Mouse (Mus musculus) layer of hippocampus, postnatal 10 days (tissue): ENCODE results near the gene Plxdc1. TPM values are rescaled to one million over a fixed set of nuclear protein-coding genes. Genes with fewer than 3 reads are reported as not detected.
A peak's percentile ranks its signal among the peaks of the same experiment; 100 is the strongest.
"Not testable (repeated sequence)": the region's sequence is repeated elsewhere in the genome, so short reads cannot be mapped to it uniquely, and the experiment has no call there.

Source experiments
- DNase-seq, 2 experiments: peaks; one replicate each; pipeline ENCODE4 v3.0.0; 2021; ENCODE audit warnings: low spot score in 2 of 2
- total RNA-seq, 2 experiments: library from RNA; stranded (reverse); gene quantifications; 2 replicates each; pipeline ENCODE4 v1.2.3; 2021

Gene Plxdc1
- total RNA-seq, 2 experiments from 2014 or later = 6.8 to 7.1 TPM

GRCm38 (mm10) chr11:97956905-97957560 is 29.2 kb downstream of the Plxdc1 start:
- peak; percentile 40 to 56 for DNase-seq

DNA sequence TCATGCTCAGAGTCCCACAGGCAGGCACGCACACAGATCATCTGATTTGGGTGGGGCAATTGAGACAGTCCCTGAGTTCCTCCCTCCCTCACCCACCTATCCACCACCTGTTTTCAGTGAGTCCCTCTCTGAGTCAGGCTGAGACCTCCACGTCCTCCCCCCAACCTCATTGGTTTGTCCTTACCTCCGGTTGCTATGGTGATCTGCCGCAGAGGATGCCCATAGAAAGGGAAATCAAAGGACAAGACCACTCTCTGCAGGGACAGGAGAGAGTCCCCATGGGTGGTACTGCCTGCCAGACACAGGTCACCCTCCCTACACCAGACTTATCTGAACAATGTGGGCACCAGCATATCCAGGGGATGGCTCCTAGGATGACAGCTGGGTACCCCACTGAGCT is 30.3 kb downstream of the Plxdc1 start:
- no peak for DNase-seq

DNA sequence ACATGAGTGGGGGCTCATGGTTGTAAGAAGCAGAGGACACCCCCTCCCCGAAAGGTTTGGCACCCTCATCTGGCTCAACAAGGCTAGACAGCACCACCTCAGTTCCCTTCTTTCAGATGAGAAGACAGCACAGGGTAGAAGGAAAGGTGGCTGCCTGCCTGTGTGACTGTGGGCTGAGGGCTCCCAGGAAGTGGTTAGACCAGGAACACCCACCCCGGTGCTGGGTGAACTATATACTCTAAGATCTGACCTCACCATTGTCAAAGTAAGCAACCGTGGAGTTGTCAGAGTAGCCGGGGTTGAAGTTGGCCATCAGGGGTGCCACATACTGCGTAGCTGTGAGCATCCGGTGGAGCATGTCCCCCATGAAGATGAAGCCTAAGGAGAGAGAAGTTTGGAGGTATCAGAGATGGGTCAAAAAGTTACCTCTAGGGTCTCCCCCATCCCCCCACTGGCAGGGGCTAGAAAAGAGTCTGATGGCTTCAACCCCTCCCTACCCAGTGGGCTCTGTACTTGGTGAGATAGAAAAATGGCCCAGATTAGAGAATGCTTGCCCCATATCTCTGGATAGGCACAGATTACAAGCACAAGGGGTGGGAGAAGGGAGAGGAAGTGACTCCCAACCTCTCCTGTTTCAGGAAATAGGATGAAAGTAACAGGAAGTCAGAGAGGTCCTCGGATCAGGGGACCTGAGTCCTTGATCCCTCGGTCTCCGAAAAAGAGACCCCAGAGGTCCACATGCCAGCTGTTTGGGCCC is 30.9 kb downstream of the Plxdc1 start:
- no peak for DNase-seq

DNA sequence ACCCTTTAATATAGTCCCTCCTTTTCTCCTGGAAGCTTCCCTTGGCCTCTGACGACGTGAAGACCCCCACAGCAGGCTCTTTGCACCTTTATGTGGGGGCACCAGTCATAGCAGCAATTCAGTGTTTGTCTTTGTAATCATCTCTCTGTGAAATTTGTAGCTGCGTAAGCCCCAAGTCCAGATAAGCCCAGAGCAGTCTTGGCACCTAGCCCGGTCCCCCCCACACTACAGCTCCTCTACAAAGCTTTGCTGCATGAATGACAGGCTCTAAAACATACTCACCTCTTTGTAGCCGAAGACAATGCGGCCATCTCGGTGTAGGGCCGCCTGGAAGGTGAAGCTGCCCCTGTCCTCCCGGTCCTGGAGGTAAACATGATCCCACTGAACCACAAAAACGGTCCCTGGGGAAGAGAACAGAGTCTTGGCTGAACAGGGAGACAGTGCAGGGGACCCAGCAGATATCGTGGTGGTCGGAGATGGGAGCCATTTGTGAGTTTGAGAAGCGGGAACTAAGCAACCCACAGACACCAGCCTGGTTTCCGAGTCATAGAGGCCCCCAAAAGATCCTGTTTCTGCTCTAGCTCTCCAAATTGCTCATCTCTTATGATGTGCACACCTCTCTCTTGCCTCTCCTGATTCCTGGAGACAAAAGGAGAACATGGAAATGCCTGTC is 31.6 kb downstream of the Plxdc1 start:
- DNase-seq = no peak

DNA sequence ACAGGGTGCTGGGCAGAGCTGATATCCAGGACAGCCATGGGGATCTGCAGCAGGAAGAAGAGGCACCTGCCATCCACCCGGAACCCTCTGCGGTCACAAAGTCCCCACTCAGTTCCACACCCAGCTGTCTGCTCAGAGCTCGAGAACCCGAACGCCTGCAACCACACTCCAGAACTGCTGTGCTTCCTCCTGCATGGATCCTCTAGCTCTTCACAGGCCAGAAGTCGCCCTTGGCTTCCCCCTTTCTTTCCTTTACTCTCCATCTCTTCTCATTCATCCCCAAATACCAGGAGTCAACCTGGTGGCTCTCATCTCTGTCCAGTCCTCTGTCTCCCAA is 32.3 kb downstream of the Plxdc1 start:
- no peak for DNase-seq

DNA sequence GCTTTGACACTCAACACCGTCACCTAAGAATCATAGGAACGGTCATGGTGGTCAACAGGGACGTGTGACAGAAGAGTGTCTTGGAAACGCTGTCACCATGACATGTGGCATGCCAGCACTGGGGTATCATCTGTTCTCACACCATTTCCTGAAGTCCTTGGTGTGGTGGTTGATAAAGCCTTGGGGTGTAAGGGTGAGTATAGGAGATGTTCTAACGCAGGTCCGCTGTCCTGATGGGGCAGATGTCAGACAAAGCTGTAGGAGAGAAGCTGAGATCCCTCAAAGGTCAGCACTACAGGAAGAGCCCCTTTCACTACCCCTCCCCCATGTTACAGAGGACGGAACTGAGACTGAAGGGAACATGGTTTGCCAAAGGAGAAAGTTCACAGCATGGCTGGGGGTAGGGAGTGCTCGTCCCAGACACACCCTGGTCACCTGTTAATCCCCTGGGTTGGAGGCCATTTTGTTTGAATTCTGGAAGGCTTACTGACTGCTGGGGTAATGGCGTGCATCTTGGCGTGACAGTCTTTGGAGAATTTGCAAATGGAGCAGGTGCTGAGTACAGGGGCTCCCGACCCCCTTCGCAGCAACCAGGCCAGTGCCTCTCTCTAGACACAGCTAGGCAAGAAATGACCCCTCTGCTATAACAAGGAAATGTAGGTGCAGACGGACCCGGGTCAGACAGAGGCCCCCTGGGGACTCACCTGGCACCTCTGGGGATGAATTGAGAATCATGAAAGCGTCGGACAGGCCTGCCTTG is 32.9 kb downstream of the Plxdc1 start:
- no peak for DNase-seq

DNA sequence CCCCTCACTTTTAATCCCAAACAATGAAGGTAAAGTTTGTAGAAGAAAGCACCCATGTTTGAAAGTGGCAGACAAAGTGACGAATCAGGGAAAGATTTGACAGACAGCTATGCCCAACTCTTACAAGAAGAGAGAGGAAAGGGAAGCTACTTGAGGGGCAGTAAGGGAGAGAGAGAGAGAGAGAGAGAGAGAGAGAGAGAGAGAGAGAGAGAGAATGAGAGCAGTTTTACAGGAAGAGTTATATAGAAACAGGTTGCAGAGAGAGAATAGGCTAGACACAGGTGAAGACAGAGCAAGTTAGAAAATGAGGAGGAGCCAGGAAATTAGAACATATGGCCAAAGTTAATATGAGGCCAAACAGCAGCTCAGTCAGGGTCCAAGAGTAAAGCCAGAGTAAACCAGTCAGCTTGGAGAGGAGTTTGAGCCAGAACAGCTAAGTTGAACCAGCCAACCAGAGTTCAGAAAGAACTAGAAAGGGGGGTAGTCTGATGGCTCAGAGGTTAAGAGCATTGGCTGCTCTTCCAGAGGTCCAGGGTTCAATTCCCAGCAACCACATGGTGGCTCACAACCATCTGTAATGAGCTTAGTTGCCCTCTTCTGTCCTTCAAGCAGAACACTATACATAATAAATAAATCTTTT is 33.8 kb downstream of the Plxdc1 start:
- no peak for DNase-seq

DNA sequence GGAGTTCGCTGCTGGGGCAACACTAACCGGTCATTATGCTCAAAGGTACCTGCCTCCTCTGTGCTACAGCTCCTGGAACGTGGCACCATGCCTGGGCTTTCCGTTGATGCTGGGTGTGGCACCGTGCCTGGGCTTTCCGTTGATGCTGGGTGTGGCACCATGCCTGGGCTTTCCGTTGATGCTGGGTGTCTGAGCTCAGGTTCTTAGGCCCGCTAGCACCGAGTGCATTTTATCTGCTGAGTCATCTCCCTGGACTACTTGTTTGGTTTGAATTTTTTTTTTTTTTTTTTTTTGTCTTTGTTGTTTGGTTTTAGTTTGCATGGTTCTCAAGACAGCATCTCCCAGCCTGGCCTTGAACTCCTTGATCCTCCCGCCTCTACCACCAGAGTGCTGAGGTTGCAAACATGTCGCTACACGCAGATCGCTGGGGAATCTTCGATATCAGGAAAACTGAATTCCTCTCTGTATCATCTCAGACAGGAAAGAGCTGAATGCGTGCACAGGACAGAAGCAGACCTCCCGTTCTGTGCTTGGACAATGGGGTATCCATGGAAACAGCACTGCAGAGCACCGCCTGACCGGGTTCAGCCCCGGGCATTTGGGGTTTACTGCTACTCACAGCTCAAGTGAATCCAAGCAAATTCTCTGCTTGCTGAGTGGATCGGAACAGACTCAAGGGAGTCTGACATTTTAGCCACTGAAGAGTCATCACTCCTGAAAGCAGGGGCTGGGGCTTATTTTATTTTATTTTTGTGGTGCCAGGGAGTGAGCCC is 36.4 kb downstream of the Plxdc1 start:
- DNase-seq = no peak

GRCm38 (mm10) chr11:97947426-97947825 is 38.8 kb downstream of the Plxdc1 start:
- peak; percentile 44 to 46 for DNase-seq

GRCm38 (mm10) chr11:97945738-97946289 is 40.4 kb downstream of the Plxdc1 start:
- DNase-seq = not testable (repeated sequence)

- no peak for DNase-seq
Measured at GRCm38 (mm10) chr11:97945031-97945430, 41.2 kb downstream of the Plxdc1 start.

- DNase-seq = no peak
Measured at GRCm38 (mm10) chr11:97943256-97943655, 43.0 kb downstream of the Plxdc1 start.

DNA sequence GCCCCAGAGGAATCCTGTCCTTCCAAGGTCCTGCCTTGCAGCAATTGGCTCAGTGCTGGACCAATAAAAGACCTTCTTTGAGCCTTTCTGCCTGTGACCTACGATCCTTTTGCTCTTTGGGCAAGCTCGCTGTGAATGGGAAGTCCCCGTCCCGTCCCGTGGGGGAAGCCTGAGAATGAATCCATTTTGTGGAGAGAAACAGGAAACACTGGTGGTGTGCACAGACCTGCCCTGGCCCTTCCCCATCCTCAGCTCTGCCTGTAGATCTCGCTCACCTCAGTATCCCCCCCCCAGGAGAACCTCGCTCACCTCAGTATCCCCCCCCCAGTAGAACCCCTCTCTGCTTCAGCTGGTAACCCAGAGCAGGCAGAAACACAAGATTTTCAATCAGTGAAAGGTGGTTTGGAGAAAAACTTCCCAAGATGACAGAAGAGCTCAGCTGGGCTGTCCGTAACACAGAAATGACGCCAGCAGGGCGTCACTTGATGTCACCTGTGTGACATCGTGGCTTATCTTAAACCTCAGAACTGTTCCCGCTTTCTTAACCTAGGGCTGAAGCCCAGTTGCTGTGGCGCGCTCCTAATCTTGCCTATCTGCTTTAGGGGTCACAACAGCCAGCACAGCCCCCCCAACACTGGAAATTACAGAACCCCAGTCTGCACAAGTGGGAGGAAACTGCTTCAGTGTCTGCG is 43.7 kb downstream of the Plxdc1 start:
- no peak for DNase-seq

GRCm38 (mm10) chr11:97937469-97938105 is 48.7 kb downstream of the Plxdc1 start:
- no peak for DNase-seq

DNA sequence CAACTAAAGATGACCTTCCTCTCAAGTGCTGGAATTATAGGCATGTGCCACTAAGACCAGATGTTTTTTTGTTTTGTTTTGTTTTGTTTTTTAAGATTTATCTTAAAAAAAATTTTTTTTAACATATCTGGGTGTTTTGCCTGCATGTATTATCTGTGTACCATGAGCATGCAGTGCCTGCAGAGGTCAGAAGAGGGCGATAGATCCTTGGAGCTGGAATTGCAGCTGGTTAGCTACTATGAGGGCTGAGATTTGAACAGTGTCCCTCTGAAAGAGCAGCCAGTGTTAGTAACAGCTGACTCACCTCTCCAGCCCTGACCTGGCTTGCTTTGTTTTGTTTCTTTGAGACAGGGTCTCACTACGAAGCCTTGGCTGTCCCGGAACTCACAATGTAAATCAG is 49.5 kb downstream of the Plxdc1 start:
- peak; percentile 47 to 55 for DNase-seq

DNA sequence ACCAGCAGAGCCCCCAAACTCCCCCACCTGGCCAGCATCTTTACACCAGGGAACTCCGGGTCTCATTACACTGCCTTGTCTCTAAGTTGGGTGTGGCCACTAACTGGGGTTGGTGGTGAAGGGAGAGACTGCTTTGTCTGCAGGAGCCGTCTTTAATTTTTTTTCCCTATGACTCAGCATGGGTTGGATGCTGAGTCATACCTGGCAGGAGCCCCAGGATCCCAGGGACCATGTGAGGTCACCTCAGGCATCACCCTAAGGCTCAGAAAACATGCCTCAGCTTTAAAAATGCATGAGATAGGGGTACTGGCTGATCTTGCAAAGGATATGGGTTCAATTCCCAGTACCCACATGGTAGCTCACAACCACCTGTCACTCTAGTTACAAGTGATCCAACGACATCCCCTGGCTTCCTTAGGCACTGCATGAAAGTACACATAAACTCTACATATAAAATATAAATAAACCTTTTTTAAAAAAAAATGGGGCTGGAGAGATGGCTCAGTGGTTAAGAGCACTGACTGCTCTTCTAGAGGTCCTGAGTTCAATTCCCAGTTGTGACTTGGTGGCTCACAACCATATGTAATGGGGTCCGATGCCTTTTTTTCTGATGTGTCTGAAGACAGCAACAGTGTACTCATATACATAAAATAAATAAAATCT is 50.2 kb downstream of the Plxdc1 start:
- DNase-seq = no peak

GRCm38 (mm10) chr11:97933553-97933952 is 52.7 kb downstream of the Plxdc1 start:
- no peak for DNase-seq

DNA sequence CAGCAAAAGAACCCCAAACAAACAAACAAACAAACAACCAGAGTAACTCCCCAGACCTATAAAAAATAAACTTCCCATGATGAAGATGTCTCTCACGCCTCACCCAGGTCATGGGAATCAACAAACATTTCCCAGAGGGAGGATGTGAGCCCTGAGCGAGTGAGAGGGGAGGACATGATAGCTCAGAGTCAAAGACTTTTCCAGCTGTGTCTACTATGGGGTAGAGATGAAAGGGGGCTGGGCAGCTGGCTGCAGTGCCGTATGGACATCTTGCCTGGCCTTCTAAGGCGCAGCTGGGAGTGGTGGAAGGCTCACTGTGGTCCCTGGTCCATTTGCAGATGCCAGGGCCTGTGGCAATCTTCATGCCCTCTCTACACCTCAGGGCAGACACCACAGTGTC is 57.3 kb downstream of the Plxdc1 start:
- no peak for DNase-seq
